Mouse (Mus musculus) kidney, embryonic 15.5 days (tissue): ENCODE data around the gene Capn5. TPM values are rescaled to one million over a fixed set of nuclear protein-coding genes. Genes with fewer than 3 reads are reported as not detected.

Experiments used
- ATAC-seq: fragments of 200-750 bp; cut with Nextera tagmentation; replicated peaks from 2 replicates; pipeline ENCODE4 v1.8.0; 2017; ENCODE audit warnings: moderate TSS enrichment; ENCODE audit not compliant: low FRiP score
- H3K27ac ChIP-seq: fragments of 300-500 bp; sonication (generic); 2 replicates; pipeline ENCODE4 v1.5.1; 2015; ENCODE audit warnings: mild to moderate bottlenecking, inconsistent platforms
- H3K27me3 ChIP-seq: fragments of 300-500 bp; sonication (generic); 2 replicates; pipeline ENCODE4 v1.6.1; 2015; ENCODE audit warnings: inconsistent platforms
- H3K36me3 ChIP-seq: fragments of 300-500 bp; sonication (generic); 2 replicates; pipeline ENCODE4 v1.6.1; 2015; ENCODE audit warnings: inconsistent platforms
- H3K4me1 ChIP-seq: fragments of 300-500 bp; sonication (generic); 2 replicates; pipeline ENCODE4 v1.6.1; 2015; ENCODE audit warnings: inconsistent platforms
- H3K4me2 ChIP-seq: fragments of 300-500 bp; sonication (generic); 2 replicates; pipeline ENCODE4 v1.6.1; 2015; ENCODE audit warnings: moderate library complexity, mild to moderate bottlenecking, inconsistent platforms
- H3K4me3 ChIP-seq: fragments of 300-500 bp; sonication (generic); replicated peaks from 2 replicates; pipeline ENCODE4 v1.5.1; 2015; ENCODE audit warnings: mild to moderate bottlenecking, inconsistent platforms
- H3K9ac ChIP-seq: fragments of 300-500 bp; sonication (generic); 2 replicates; pipeline ENCODE4 v1.6.1; 2015; ENCODE audit warnings: mild to moderate bottlenecking, inconsistent platforms
- H3K9me3 ChIP-seq: fragments of 300-500 bp; sonication (generic); replicated peaks from 2 replicates; pipeline ENCODE4 v1.6.1; 2016; ENCODE audit warnings: inconsistent platforms
- WGBS: fragments of 180-500 bp; shearing (Covaris S2); methylation state at CpG from one replicate; pipeline ENCODE4 v1.1.7; 2015; ENCODE audit warnings: mixed read lengths; 5-methylcytosine and 5-hydroxymethylcytosine counted together
- polyA plus RNA-seq: library from polyadenylated mRNA; unstranded; fragments of >200 nt; fragmentation: Nextera tagmentation; extraction: Ambion mirVana; gene quantifications from 2 replicates; pipeline ENCODE4 v1.2.1, GENCODE M21; 2015

Gene Capn5
- polyA plus RNA-seq, 1 experiment from 2014 or later, result 12.7 TPM

- Histone ChIP-seq H3K27ac (no peak overlapping the region), H3K4me3 (peak overlapping the region; percentile 23), H3K36me3 (0 out of 2 replicates have a peak, but pooled peaks cover 5% of the 10 kb centered on the region), H3K27me3 (no peaks in the 10 kb centered on the region), H3K4me1 (peaks cover 24% of the 10 kb centered on the region), H3K9me3 (no peaks in the 10 kb centered on the region), H3K9ac (0 out of 2 replicates have a peak overlapping the region, but pooled peaks have one; percentile 31), H3K4me2 (peak overlapping the region; percentile 58)
- 7% methylated on average over 7 of the region's 7 CpGs for WGBS
- peak; percentile 72 for ATAC-seq
These were observed 57.7 kb downstream of the Capn5 start for GRCm38 (mm10) chr7:98120325-98120724.

- peak overlapping the region; percentile 58; the same call in 1 of the 2 replicates for H3K4me2 ChIP-seq
- no peak overlapping the region for H3K9ac ChIP-seq
- peak; percentile 10; the same call in 1 of the 2 replicates for ATAC-seq
- no peaks in the 10 kb centered on the region for H3K27me3 ChIP-seq
- peak overlapping the region; percentile 4; the same call in 1 of the 2 replicates for H3K27ac ChIP-seq
- no peak overlapping the region for H3K4me3 ChIP-seq
- 73% methylated on average over 2 of the region's 2 CpGs for WGBS
- no peaks in the 10 kb centered on the region for H3K9me3 ChIP-seq
- 0 out of 2 replicates have a peak, but pooled peaks cover 5% of the 10 kb centered on the region for H3K36me3 ChIP-seq
- H3K4me1 ChIP-seq, result peaks cover 24% of the 10 kb centered on the region
These were observed 58.2 kb downstream of the Capn5 start for GRCm38 (mm10) chr7:98119961-98120232.

- Histone ChIP-seq H3K4me1 (peaks cover 24% of the 10 kb centered on the region), H3K9ac (0 out of 2 replicates have a peak within 1 kb of the TSS, but pooled peaks have one; percentile 31), H3K27me3 (no peaks in the 10 kb centered on the region), H3K9me3 (no peaks in the 10 kb centered on the region), H3K4me3 (peak within 1 kb of the TSS; percentile 23), H3K36me3 (no peaks in the 10 kb centered on the region), H3K27ac (peak within 1 kb of the TSS; percentile 4; the same call in 1 of the 2 replicates), H3K4me2 (peak within 1 kb of the TSS; percentile 58)
- ATAC-seq, result peak; percentile 70
- WGBS, result 40% methylated on average over 9 of the region's 9 CpGs
These were observed 58.7 kb downstream of the Capn5 start, which contains the start of gene Myo7a for GRCm38 (mm10) chr7:98119179-98119960. Gene Myo7a, minus strand, starts transcription at chr7:98119524.

- peaks cover 10% of the 10 kb centered on the region for H3K27me3 ChIP-seq
- peaks cover 24% of the 10 kb centered on the region for H3K4me1 ChIP-seq
- H3K36me3 ChIP-seq, result no peaks in the 10 kb centered on the region
- H3K4me3 ChIP-seq, result no peak overlapping the region
- H3K9me3 ChIP-seq, result no peaks in the 10 kb centered on the region
- H3K27ac ChIP-seq, result no peak overlapping the region
- 38% methylated on average over 11 of the region's 11 CpGs for WGBS
- no peak overlapping the region for H3K9ac ChIP-seq
- ATAC-seq, result no peak
- H3K4me2 ChIP-seq, result no peak overlapping the region
These were observed 60.9 kb downstream of the Capn5 start for GRCm38 (mm10) chr7:98117012-98117660.

- no peak overlapping the region for H3K27ac ChIP-seq
- no peaks in the 10 kb centered on the region for H3K36me3 ChIP-seq
- ATAC-seq, result no peak
- no peak overlapping the region for H3K9ac ChIP-seq
- WGBS, result 75% methylated on average over 6 of the region's 6 CpGs
- peaks cover 27% of the 10 kb centered on the region for H3K4me1 ChIP-seq
- no peak overlapping the region for H3K4me2 ChIP-seq
- no peaks in the 10 kb centered on the region for H3K9me3 ChIP-seq
- H3K27me3 ChIP-seq, result peaks cover 28% of the 10 kb centered on the region
- H3K4me3 ChIP-seq, result no peak overlapping the region
These were observed 63.4 kb downstream of the Capn5 start for GRCm38 (mm10) chr7:98114656-98115055.

- WGBS, result 5% methylated on average over 25 of the region's 25 CpGs
- 0 out of 2 replicates have a peak overlapping the region, but pooled peaks have one; percentile 33 for H3K9ac ChIP-seq
These were observed 66.8 kb downstream of the Capn5 start for GRCm38 (mm10) chr7:98111233-98111632.

GRCm38 (mm10) chr7:98109771-98110170 lies 68.3 kb downstream of the Capn5 start:
- Histone ChIP-seq H3K4me1 (peaks cover 31% of the 10 kb centered on the region), H3K36me3 (no peaks in the 10 kb centered on the region), H3K27me3 (peaks cover 28% of the 10 kb centered on the region), H3K27ac (no peak overlapping the region), H3K4me2 (no peak overlapping the region), H3K4me3 (no peak overlapping the region), H3K9ac (no peak overlapping the region), H3K9me3 (no peaks in the 10 kb centered on the region)
- no peak for ATAC-seq
- 73% methylated on average over 4 of the region's 4 CpGs for WGBS

More at GRCm38 (mm10) chr7:98111233-98111632, 66.8 kb downstream of the Capn5 start:
- Histone ChIP-seq H3K4me3 (peak overlapping the region; percentile 33), H3K4me2 (peak overlapping the region; percentile 60), H3K36me3 (no peaks in the 10 kb centered on the region), H3K9me3 (no peaks in the 10 kb centered on the region), H3K27me3 (peaks cover 28% of the 10 kb centered on the region), H3K27ac (no peak overlapping the region), H3K4me1 (peaks cover 16% of the 10 kb centered on the region)
- ATAC-seq, result 0 out of 2 replicates have a peak, but pooled peaks have one; percentile 34

- ATAC-seq, result no peak
- H3K4me3 ChIP-seq, result no peak overlapping the region
- no peaks in the 10 kb centered on the region for H3K9me3 ChIP-seq
- peaks cover 28% of the 10 kb centered on the region for H3K27me3 ChIP-seq
- no peaks in the 10 kb centered on the region for H3K36me3 ChIP-seq
- H3K27ac ChIP-seq, result no peak overlapping the region
- H3K4me1 ChIP-seq, result peaks cover 40% of the 10 kb centered on the region
- H3K4me2 ChIP-seq, result no peak overlapping the region
- no peak overlapping the region for H3K9ac ChIP-seq
- 74% methylated on average over 16 of the region's 16 CpGs for WGBS
These were observed 69.2 kb downstream of the Capn5 start for GRCm38 (mm10) chr7:98108636-98109430.

- Histone ChIP-seq H3K4me3 (no peak overlapping the region), H3K4me2 (no peak overlapping the region), H3K4me1 (peaks cover 49% of the 10 kb centered on the region), H3K9ac (no peak overlapping the region), H3K9me3 (no peaks in the 10 kb centered on the region), H3K27ac (0 out of 2 replicates have a peak overlapping the region, but pooled peaks have one; percentile 9), H3K27me3 (peaks cover 11% of the 10 kb centered on the region), H3K36me3 (no peaks in the 10 kb centered on the region)
- no peak for ATAC-seq
- WGBS, result 83% methylated on average over 7 of the region's 7 CpGs
These were observed 71.8 kb downstream of the Capn5 start for GRCm38 (mm10) chr7:98106272-98106671.

- Histone ChIP-seq H3K4me1 (peaks cover 43% of the 10 kb centered on the region), H3K4me3 (no peak overlapping the region), H3K4me2 (peak overlapping the region; percentile 17; the same call in 1 of the 2 replicates), H3K36me3 (no peaks in the 10 kb centered on the region), H3K9me3 (no peaks in the 10 kb centered on the region), H3K27ac (peak overlapping the region; percentile 78), H3K9ac (0 out of 2 replicates have a peak overlapping the region, but pooled peaks have one; percentile 4), H3K27me3 (no peaks in the 10 kb centered on the region; the same call in 1 of the 2 replicates)
- 31% methylated on average over 16 of the region's 16 CpGs for WGBS
- peak; percentile 85 for ATAC-seq
These were observed 73.3 kb downstream of the Capn5 start for GRCm38 (mm10) chr7:98104481-98105435.

- H3K27me3 ChIP-seq, result no peaks in the 10 kb centered on the region
- H3K9ac ChIP-seq, result no peak overlapping the region
- no peaks in the 10 kb centered on the region for H3K36me3 ChIP-seq
- H3K4me1 ChIP-seq, result peaks cover 40% of the 10 kb centered on the region
- WGBS, result 57% methylated on average over 5 of the region's 5 CpGs
- H3K4me2 ChIP-seq, result no peak overlapping the region
- no peak for ATAC-seq
- H3K27ac ChIP-seq, result peak overlapping the region; percentile 78
- H3K4me3 ChIP-seq, result no peak overlapping the region
- no peaks in the 10 kb centered on the region for H3K9me3 ChIP-seq
These were observed 74.2 kb downstream of the Capn5 start for GRCm38 (mm10) chr7:98103942-98104292.
